Mouse (Mus musculus) ovary, adult 2 months (tissue): ENCODE measurements around the gene Golgb1. TPM values are rescaled to one million over a fixed set of nuclear protein-coding genes. Genes with fewer than 3 reads are reported as not detected.

Source experiments
- polyA plus RNA-seq: library from polyadenylated mRNA; depleted of rRNA; stranded (reverse); fragments of >200 nt; gene quantifications from 2 replicates; pipeline ENCODE4 v1.2.3, GENCODE M21; 2012; rRNA removed

Gene Golgb1
- polyA plus RNA-seq = 63.7 and 79.1 TPM in 2 replicates

GRCm38 (mm10) chr16:36874583-36875275, at the start of gene Golgb1, which contains the start of gene Eaf2:
TSS of gene Golgb1 (plus strand) at chr16:36875140.
TSS of gene Eaf2 (minus strand) at chr16:36875003.

GRCm38 (mm10) chr16:36828054-36828786, 46.7 kb upstream of the Golgb1 start, which contains the start of gene Iqcb1:
TSS of gene Iqcb1 (plus strand) at chr16:36828385.

GRCm38 (mm10) chr16:36934841-36935620, 60.1 kb downstream of the Golgb1 start, which contains the start of gene Hcls1:
TSS of gene Hcls1 (plus strand) at chr16:36934983.

Other genes with a start within 250 kb of the Golgb1 start
- gene Cd86, start 209.1 kb upstream of the Golgb1 start, polyA plus RNA-seq = 0.75 and 1.1 TPM in 2 replicates
- gene Ildr1, start 181.2 kb upstream of the Golgb1 start, polyA plus RNA-seq = 10.0 and 11.3 TPM in 2 replicates
- 5.4 and 5.5 TPM in 2 replicates for gene Slc15a2, start 90.2 kb upstream of the Golgb1 start, polyA plus RNA-seq
- gene Iqcb1, start 46.8 kb upstream of the Golgb1 start, polyA plus RNA-seq = 2.2 and 3.5 TPM in 2 replicates
- gene Eaf2, start 137 bp upstream of the Golgb1 start, polyA plus RNA-seq = 0.18 TPM in 1 of 2 replicates, not detected in the other
- 7.6 and 8.7 TPM in 2 replicates for gene Hcls1, start 59.8 kb downstream of the Golgb1 start, polyA plus RNA-seq
- gene Fbxo40, start 115.3 kb downstream of the Golgb1 start, polyA plus RNA-seq = 0.84 and 0.93 TPM in 2 replicates
- 0.19 and 0.23 TPM in 2 replicates for gene Polq, start 136.6 kb downstream of the Golgb1 start, polyA plus RNA-seq